Mouse (Mus musculus) kidney, postnatal 0 days (tissue): ENCODE measurements around the gene Ntn4. TPM values are rescaled to one million over a fixed set of nuclear protein-coding genes. Genes with fewer than 3 reads are reported as not detected.
"Not testable (repeated sequence)": the region's sequence is repeated elsewhere in the genome, so short reads cannot be mapped to it uniquely, and the experiment has no call there.

ENCODE experiments used
- ATAC-seq: fragments of 200-750 bp; cut with Nextera tagmentation; replicated peaks from 2 replicates; pipeline ENCODE4 v1.8.0; 2017; ENCODE audit warnings: low read depth, moderate number of reproducible peaks, moderate TSS enrichment, moderate library complexity; ENCODE audit not compliant: low FRiP score
- DNase-seq: peaks from one replicate; pipeline ENCODE4 v3.0.0-alpha.2; 2016; ENCODE audit warnings: low spot score
- H3K27ac ChIP-seq: fragments of 300-500 bp; sonication (generic); 2 replicates; pipeline ENCODE4 v1.5.1; 2014; ENCODE audit warnings: mild to moderate bottlenecking
- H3K27me3 ChIP-seq: fragments of 300-500 bp; sonication (generic); 2 replicates; pipeline ENCODE4 v1.6.1; 2014; ENCODE audit warnings: low read length, mixed read lengths; ENCODE audit not compliant: insufficient read depth
- H3K36me3 ChIP-seq: fragments of 300-500 bp; sonication (generic); 2 replicates; pipeline ENCODE4 v1.6.1; 2014; ENCODE audit warnings: low read length, mixed read lengths; ENCODE audit not compliant: insufficient read depth
- H3K4me1 ChIP-seq: fragments of 300-500 bp; sonication (generic); replicated peaks from 2 replicates; pipeline ENCODE4 v1.6.1; 2014; ENCODE audit warnings: antibody characterized with exemption, low read length, mixed read lengths; ENCODE audit not compliant: insufficient read depth
- H3K4me2 ChIP-seq: fragments of 300-500 bp; sonication (generic); 2 replicates; pipeline ENCODE4 v1.6.1; 2014; ENCODE audit warnings: mild to moderate bottlenecking, low read length, moderate library complexity, mixed read lengths
- H3K4me3 ChIP-seq: fragments of 300-500 bp; sonication (generic); replicated peaks from 2 replicates; pipeline ENCODE4 v1.5.1; 2014; ENCODE audit warnings: low read depth, low read length
- H3K9ac ChIP-seq: fragments of 300-500 bp; sonication (generic); 2 replicates; pipeline ENCODE4 v1.6.1; 2014; ENCODE audit warnings: low read depth, low read length
- H3K9me3 ChIP-seq: fragments of 300-500 bp; sonication (generic); replicated peaks from 2 replicates; pipeline ENCODE4 v1.6.1; 2016; ENCODE audit warnings: low read length, inconsistent platforms, mixed read lengths
- CTCF ChIP-seq: IDR thresholded peaks from 2 replicates; pipeline ENCODE4 v1.5.1; 2016; ENCODE audit warnings: antibody characterized with exemption, low read depth, mild to moderate bottlenecking, moderate library complexity
- WGBS: fragments of 180-500 bp; shearing (Covaris S2); extraction: QIAGEN DNeasy Blood & Tissue Kit; methylation state at CpG from one replicate; pipeline ENCODE4 v1.1.7; 2014; 5-methylcytosine and 5-hydroxymethylcytosine counted together
- polyA plus RNA-seq: library from polyadenylated mRNA; unstranded; fragments of >200 nt; fragmentation: Nextera tagmentation; extraction: Ambion mirVana; gene quantifications from 2 replicates; pipeline ENCODE4 v1.2.1, GENCODE M21; 2015

The Ntn4 gene
- polyA plus RNA-seq, 1 experiment from 2014 or later: 1.4 TPM

GRCm38 (mm10) chr10:93680680-93681377 lies 40.3 kb downstream of the Ntn4 start:
- no peak for ATAC-seq
- WGBS: 68% methylated on average over 6 of the region's 6 CpGs

GRCm38 (mm10) chr10:93682185-93682747 lies 41.8 kb downstream of the Ntn4 start:
- H3K27me3 ChIP-seq: no peaks in the 10 kb centered on the region
- no peak overlapping the region for H3K27ac ChIP-seq
- ATAC-seq (no peak), DNase-seq (no peak)
- WGBS: 69% methylated on average over 18 of the region's 18 CpGs
- no peak for TF ChIP-seq CTCF
- no peaks in the 10 kb centered on the region for H3K36me3 ChIP-seq
- no peak overlapping the region for H3K4me2 ChIP-seq
- no peaks in the 10 kb centered on the region for H3K9me3 ChIP-seq
- H3K4me3 ChIP-seq: no peak overlapping the region
- peaks cover 9% of the 10 kb centered on the region; the same call in 1 of the 2 replicates for H3K4me1 ChIP-seq
- no peak overlapping the region for H3K9ac ChIP-seq

More at GRCm38 (mm10) chr10:93680680-93681377, 40.3 kb downstream of the Ntn4 start:
- Histone ChIP-seq H3K4me2 (no peak overlapping the region), H3K9me3 (no peaks in the 10 kb centered on the region), H3K9ac (no peak overlapping the region), H3K27me3 (no peaks in the 10 kb centered on the region), H3K4me1 (peaks cover 9% of the 10 kb centered on the region; the same call in 1 of the 2 replicates), H3K36me3 (no peaks in the 10 kb centered on the region), H3K27ac (no peak overlapping the region), H3K4me3 (no peak overlapping the region)
- no peak for TF ChIP-seq CTCF
- DNase-seq: no peak

- H3K36me3 ChIP-seq: no peaks in the 10 kb centered on the region
- ATAC-seq (no peak), DNase-seq (no peak)
- H3K4me1 ChIP-seq: peaks cover 9% of the 10 kb centered on the region; the same call in 1 of the 2 replicates
- 91% methylated on average over 7 of the region's 7 CpGs for WGBS
- no peak overlapping the region for H3K4me2 ChIP-seq
- H3K4me3 ChIP-seq: no peak overlapping the region
- no peaks in the 10 kb centered on the region for H3K27me3 ChIP-seq
- H3K27ac ChIP-seq: no peak overlapping the region
- no peak overlapping the region for H3K9ac ChIP-seq
- TF ChIP-seq CTCF: no peak
- no peaks in the 10 kb centered on the region for H3K9me3 ChIP-seq
These were observed 42.7 kb downstream of the Ntn4 start for GRCm38 (mm10) chr10:93683185-93683584.

- H3K4me1 ChIP-seq: peaks cover 9% of the 10 kb centered on the region; the same call in 1 of the 2 replicates
- H3K9me3 ChIP-seq: no peaks in the 10 kb centered on the region
- DNase-seq: no peak
- no peaks in the 10 kb centered on the region for H3K27me3 ChIP-seq
- H3K4me3 ChIP-seq: no peak overlapping the region
- no peak for TF ChIP-seq CTCF
- no peak overlapping the region for H3K9ac ChIP-seq
- no peaks in the 10 kb centered on the region for H3K36me3 ChIP-seq
- no peak overlapping the region for H3K27ac ChIP-seq
- H3K4me2 ChIP-seq: no peak overlapping the region
- ATAC-seq: no peak
- WGBS: 93% methylated on average over 4 of the region's 4 CpGs
These were observed 43.4 kb downstream of the Ntn4 start for GRCm38 (mm10) chr10:93683896-93684295.

- H3K36me3 ChIP-seq, H3K27me3 ChIP-seq, H3K9ac ChIP-seq, ATAC-seq, DNase-seq, H3K4me3 ChIP-seq, H3K27ac ChIP-seq, H3K4me2 ChIP-seq, H3K9me3 ChIP-seq, H3K4me1 ChIP-seq: not testable (repeated sequence)
- WGBS: 85% methylated on average over 3 of the region's 3 CpGs
These were observed 44.9 kb downstream of the Ntn4 start for GRCm38 (mm10) chr10:93685416-93685815.

- Histone ChIP-seq H3K27ac (no peak overlapping the region), H3K36me3 (no peaks in the 10 kb centered on the region), H3K27me3 (no peaks in the 10 kb centered on the region), H3K9me3 (no peaks in the 10 kb centered on the region), H3K9ac (no peak overlapping the region), H3K4me2 (no peak overlapping the region), H3K4me3 (no peak overlapping the region), H3K4me1 (0 out of 2 replicates have a peak, but pooled peaks cover 3% of the 10 kb centered on the region)
- 96% methylated on average over 6 of the region's 6 CpGs for WGBS
- DNase-seq: no peak
- TF ChIP-seq CTCF: no peak
- no peak for ATAC-seq
These were observed 46.1 kb downstream of the Ntn4 start for GRCm38 (mm10) chr10:93686579-93686978.
